Mouse (Mus musculus) midbrain, embryonic 12.5 days (tissue): ENCODE measurements around the gene Pphln1. TPM values are rescaled to one million over a fixed set of nuclear protein-coding genes. Genes with fewer than 3 reads are reported as not detected.
"Not testable (repeated sequence)": the region's sequence is repeated elsewhere in the genome, so short reads cannot be mapped to it uniquely, and the experiment has no call there.

Experiments
- ATAC-seq: fragments of 200-750 bp; cut with Nextera tagmentation; 2 replicates; pipeline ENCODE4 v1.8.0; 2017; ENCODE audit warnings: low read depth, moderate TSS enrichment, moderate library complexity; ENCODE audit not compliant: low FRiP score
- H3K27ac ChIP-seq: fragments of 300-500 bp; sonication (generic); replicated peaks from 2 replicates; pipeline ENCODE4 v1.5.1; 2016; ENCODE audit warnings: mild to moderate bottlenecking
- H3K27me3 ChIP-seq: fragments of 300-500 bp; sonication (generic); 2 replicates; pipeline ENCODE4 v1.6.1; 2016; ENCODE audit warnings: mild to moderate bottlenecking
- H3K36me3 ChIP-seq: fragments of 300-500 bp; sonication (generic); 2 replicates; pipeline ENCODE4 v1.6.1; 2016
- H3K4me1 ChIP-seq: fragments of 300-500 bp; sonication (generic); 2 replicates; pipeline ENCODE4 v1.6.1; 2016
- H3K4me2 ChIP-seq: fragments of 300-500 bp; sonication (generic); replicated peaks from 2 replicates; pipeline ENCODE4 v1.6.1; 2016; ENCODE audit warnings: mild to moderate bottlenecking, moderate library complexity
- H3K4me3 ChIP-seq: fragments of 300-500 bp; sonication (generic); 2 replicates; pipeline ENCODE4 v1.5.1; 2016; ENCODE audit warnings: mild to moderate bottlenecking
- H3K9ac ChIP-seq: fragments of 300-500 bp; sonication (generic); replicated peaks from 2 replicates; pipeline ENCODE4 v1.6.1; 2016; ENCODE audit warnings: mild to moderate bottlenecking, moderate library complexity
- H3K9me3 ChIP-seq: fragments of 300-500 bp; sonication (generic); 2 replicates; pipeline ENCODE4 v1.6.1; 2016; ENCODE audit warnings: mild to moderate bottlenecking
- WGBS: fragments of 180-500 bp; shearing (Covaris S2); methylation state at CpG from one replicate; pipeline ENCODE4 v1.1.7; 2016; 5-methylcytosine and 5-hydroxymethylcytosine counted together
- polyA plus RNA-seq: library from polyadenylated mRNA; unstranded; fragments of >200 nt; fragmentation: Nextera tagmentation; extraction: Ambion mirVana; gene quantifications from 2 replicates; pipeline ENCODE4 v1.2.1, GENCODE M21; 2016

The Pphln1 gene
- 83.1 and 87.5 TPM in 2 replicates for polyA plus RNA-seq

GRCm38 (mm10) chr15:93397826-93398698 is at the start of gene Pphln1, which contains the start of gene Zcrb1:
Gene Pphln1, plus strand, starts transcription at chr15:93398350.
Gene Zcrb1, minus strand, starts transcription at chr15:93398334.
- Histone ChIP-seq H3K9me3 (no peaks in the 10 kb centered on the region), H3K4me3 (peak within 1 kb of the TSS; percentile 98), H3K9ac (peak within 1 kb of the TSS; percentile 96), H3K27me3 (no peaks in the 10 kb centered on the region), H3K27ac (peak within 1 kb of the TSS; percentile 89), H3K36me3 (peaks cover 21% of the 10 kb centered on the region), H3K4me1 (peaks cover 35% of the 10 kb centered on the region), H3K4me2 (peak within 1 kb of the TSS; percentile 75)
- WGBS = under 1% methylated on average over 93 of the region's 100 CpGs
- ATAC-seq = peak; percentile 95

- 90% methylated on average over 19 of the region's 19 CpGs for WGBS
- Histone ChIP-seq H3K27ac (no peak overlapping the region), H3K9me3 (0 out of 2 replicates have a peak, but pooled peaks cover 2% of the 10 kb centered on the region), H3K27me3 (no peaks in the 10 kb centered on the region), H3K4me1 (no peaks in the 10 kb centered on the region), H3K9ac (no peak overlapping the region), H3K4me2 (no peak overlapping the region), H3K4me3 (no peak overlapping the region), H3K36me3 (no peaks in the 10 kb centered on the region)
- ATAC-seq = no peak
Measured at GRCm38 (mm10) chr15:93358346-93359095, 39.6 kb upstream of the Pphln1 start.

GRCm38 (mm10) chr15:93365561-93365960 is 32.6 kb upstream of the Pphln1 start:
- no peaks in the 10 kb centered on the region for H3K36me3 ChIP-seq
- no peaks in the 10 kb centered on the region for H3K9me3 ChIP-seq
- H3K4me3 ChIP-seq = no peak overlapping the region
- no peaks in the 10 kb centered on the region for H3K27me3 ChIP-seq
- ATAC-seq = no peak
- no peak overlapping the region for H3K9ac ChIP-seq
- no peaks in the 10 kb centered on the region for H3K4me1 ChIP-seq
- no peak overlapping the region for H3K4me2 ChIP-seq
- 93% methylated on average over 6 of the region's 6 CpGs for WGBS
- no peak overlapping the region for H3K27ac ChIP-seq

DNA sequence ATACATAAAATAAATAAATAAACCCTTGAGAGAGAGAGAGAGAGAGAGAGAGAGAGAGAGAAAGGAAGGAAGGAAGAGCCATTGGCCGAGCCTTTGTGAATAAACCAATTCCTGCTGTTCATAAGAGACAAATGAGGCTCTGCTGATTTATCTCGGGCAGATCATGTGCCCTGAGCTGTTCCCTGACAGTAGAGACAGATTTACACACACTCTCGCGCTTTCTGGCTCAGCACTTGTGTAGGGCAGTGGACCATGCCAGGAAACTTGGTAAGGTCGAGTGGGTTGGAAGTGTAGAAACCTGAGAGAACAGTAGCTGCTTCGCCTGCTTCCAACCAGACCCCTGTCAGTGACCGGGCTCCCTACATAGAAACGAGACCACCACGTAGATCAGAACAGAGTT is 29.6 kb upstream of the Pphln1 start:
- Histone ChIP-seq H3K36me3 (no peaks in the 10 kb centered on the region), H3K9ac (no peak overlapping the region), H3K4me3 (no peak overlapping the region), H3K9me3 (no peaks in the 10 kb centered on the region), H3K27me3 (no peaks in the 10 kb centered on the region), H3K4me1 (no peaks in the 10 kb centered on the region), H3K27ac (no peak overlapping the region), H3K4me2 (no peak overlapping the region)
- ATAC-seq = no peak
- 79% methylated on average over 9 of the region's 9 CpGs for WGBS

DNA sequence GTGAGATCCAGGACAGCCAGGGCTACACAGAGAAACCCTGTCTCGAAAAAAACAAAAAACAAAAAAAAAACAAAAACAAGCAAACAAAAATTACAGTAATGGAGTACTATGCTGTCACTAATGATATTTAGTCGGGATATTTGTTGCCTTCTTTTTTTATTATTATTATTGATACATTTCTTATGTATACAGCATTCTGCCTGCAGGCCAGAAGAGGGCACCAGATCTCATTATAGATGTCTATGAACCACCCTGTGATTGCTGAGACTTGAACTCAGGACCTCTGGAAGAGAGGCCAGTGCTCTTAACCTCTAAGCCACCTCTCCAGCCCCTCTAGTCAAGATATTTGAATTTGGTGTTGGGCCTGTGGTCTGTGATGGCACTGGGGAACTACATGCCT is 26.3 kb upstream of the Pphln1 start:
- Histone ChIP-seq H3K27ac (no peak overlapping the region), H3K36me3 (no peaks in the 10 kb centered on the region), H3K4me3 (no peak overlapping the region), H3K9me3 (no peaks in the 10 kb centered on the region), H3K4me1 (no peaks in the 10 kb centered on the region), H3K9ac (no peak overlapping the region), H3K4me2 (no peak overlapping the region), H3K27me3 (no peaks in the 10 kb centered on the region)
- no peak for ATAC-seq
- WGBS = 81% methylated on average over 2 of the region's 2 CpGs

GRCm38 (mm10) chr15:93372525-93373119 is 25.5 kb upstream of the Pphln1 start:
- not testable (repeated sequence) for H3K9me3 ChIP-seq, H3K9ac ChIP-seq, H3K4me2 ChIP-seq, H3K4me3 ChIP-seq, ATAC-seq, H3K27me3 ChIP-seq, H3K36me3 ChIP-seq, H3K4me1 ChIP-seq, H3K27ac ChIP-seq

DNA sequence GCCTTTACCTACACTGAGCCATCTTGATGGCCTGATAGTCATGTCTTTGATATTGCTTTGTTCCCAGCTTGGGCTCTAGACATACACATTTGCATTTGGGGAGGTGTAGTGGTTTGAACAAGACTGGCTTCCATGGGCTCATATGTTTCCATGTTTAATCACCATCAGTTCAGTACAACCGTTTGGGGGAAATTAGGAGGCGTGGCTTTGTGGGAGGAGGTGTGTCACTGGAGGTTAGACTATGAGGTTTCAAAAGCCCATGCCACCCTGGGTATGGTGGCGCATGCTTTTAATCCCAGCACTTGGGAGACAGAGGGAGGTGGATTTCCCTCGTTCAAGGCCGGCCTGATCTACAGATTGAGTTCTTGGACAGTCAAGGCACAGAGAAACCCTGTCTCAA is 22.5 kb upstream of the Pphln1 start:
- Histone ChIP-seq H3K27ac (no peak overlapping the region), H3K36me3 (no peaks in the 10 kb centered on the region), H3K27me3 (no peaks in the 10 kb centered on the region), H3K4me1 (no peaks in the 10 kb centered on the region), H3K9me3 (no peaks in the 10 kb centered on the region), H3K4me3 (no peak overlapping the region), H3K4me2 (no peak overlapping the region), H3K9ac (no peak overlapping the region)
- 92% methylated on average over 5 of the region's 5 CpGs for WGBS
- no peak for ATAC-seq

- no peak overlapping the region for H3K9ac ChIP-seq
- ATAC-seq = no peak
- H3K4me1 ChIP-seq = no peaks in the 10 kb centered on the region
- H3K36me3 ChIP-seq = no peaks in the 10 kb centered on the region
- H3K4me3 ChIP-seq = no peak overlapping the region
- WGBS = 76% methylated on average over 3 of the region's 3 CpGs
- H3K27ac ChIP-seq = no peak overlapping the region
- no peaks in the 10 kb centered on the region for H3K9me3 ChIP-seq
- no peak overlapping the region for H3K4me2 ChIP-seq
- H3K27me3 ChIP-seq = no peaks in the 10 kb centered on the region
Measured at GRCm38 (mm10) chr15:93379177-93379576, 19.0 kb upstream of the Pphln1 start.

DNA sequence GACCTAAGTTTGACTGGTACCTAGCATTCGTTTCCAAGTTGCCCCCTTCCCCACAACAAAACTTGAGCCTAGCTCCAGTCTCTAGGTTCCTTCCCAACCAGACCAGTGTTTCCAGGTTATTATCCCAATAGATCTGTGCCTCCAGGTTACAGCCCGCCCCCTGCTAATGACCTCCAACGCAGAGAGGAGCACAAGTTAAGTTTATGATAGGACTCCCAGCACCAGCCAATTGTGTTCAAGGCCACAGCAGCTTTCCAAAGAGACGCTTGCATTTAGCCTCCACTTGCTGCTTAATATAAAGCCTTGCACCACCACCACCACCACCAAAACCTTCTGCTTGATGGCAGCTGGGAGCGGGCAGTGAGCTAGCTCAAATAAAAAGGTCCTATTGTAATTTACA is 16.8 kb upstream of the Pphln1 start:
- 78% methylated on average over 5 of the region's 5 CpGs for WGBS
- H3K4me2 ChIP-seq = no peak overlapping the region
- H3K36me3 ChIP-seq = peaks cover 17% of the 10 kb centered on the region
- H3K4me1 ChIP-seq = no peaks in the 10 kb centered on the region
- no peak overlapping the region for H3K4me3 ChIP-seq
- no peaks in the 10 kb centered on the region for H3K9me3 ChIP-seq
- no peak for ATAC-seq
- no peaks in the 10 kb centered on the region for H3K27me3 ChIP-seq
- H3K9ac ChIP-seq = no peak overlapping the region
- H3K27ac ChIP-seq = no peak overlapping the region

GRCm38 (mm10) chr15:93397269-93397668 is 881 bp upstream of the Pphln1 start:
- Histone ChIP-seq H3K27me3 (no peaks in the 10 kb centered on the region), H3K27ac (no peak overlapping the region), H3K9ac (peak overlapping the region; percentile 96), H3K4me1 (peaks cover 35% of the 10 kb centered on the region), H3K9me3 (no peaks in the 10 kb centered on the region), H3K4me2 (peak overlapping the region; percentile 75), H3K36me3 (peaks cover 27% of the 10 kb centered on the region), H3K4me3 (peak overlapping the region; percentile 98)
- no peak for ATAC-seq
- 1% methylated on average over 11 of the region's 11 CpGs for WGBS

- Histone ChIP-seq H3K4me2 (peak overlapping the region; percentile 75), H3K9me3 (no peaks in the 10 kb centered on the region), H3K27ac (peak overlapping the region; percentile 89), H3K9ac (peak overlapping the region; percentile 96), H3K36me3 (peaks cover 13% of the 10 kb centered on the region; the same call in 1 of the 2 replicates), H3K27me3 (no peaks in the 10 kb centered on the region), H3K4me1 (peaks cover 35% of the 10 kb centered on the region), H3K4me3 (peak overlapping the region; percentile 98)
- ATAC-seq = peak; percentile 55; the same call in 1 of the 2 replicates
- WGBS = under 1% methylated on average over 36 of the region's 36 CpGs
Measured at GRCm38 (mm10) chr15:93398699-93399540, 770 bp downstream of the Pphln1 start.
